Mouse (Mus musculus) T-helper 2 cell (primary cell): Measurements from ENCODE around the gene Tescl.

Experiments
- in situ Hi-C: fragments of 300-600 bp; cut with MboI, MseI; formaldehyde crosslinking; loops from one replicate; pipeline ENCODE4 v1.15.1; 2025; ENCODE audit warnings: high pct_unique_total_duplicates

Gene Tescl

DNA sequence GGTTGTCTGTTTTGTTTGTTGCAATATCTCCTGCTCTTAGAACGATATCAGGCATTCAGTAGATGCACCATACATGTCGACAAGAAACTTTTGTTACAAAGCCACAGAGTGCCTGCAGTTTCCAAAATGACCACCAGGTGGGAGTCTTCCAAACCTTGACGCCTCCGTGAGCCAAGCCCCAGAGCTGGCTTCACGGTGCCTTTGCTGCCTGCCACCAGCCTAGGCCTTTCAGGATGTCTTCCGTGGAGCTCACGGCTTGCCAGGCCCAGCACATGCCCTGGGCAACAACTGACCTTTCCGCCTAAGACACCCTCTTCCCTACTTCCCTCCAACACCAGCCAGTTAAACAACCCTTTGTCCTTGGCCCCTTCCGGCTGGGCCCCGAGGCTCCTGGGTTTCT lies 31.1 kb upstream of the Tescl start:
- in situ Hi-C loops: no loop called here

DNA sequence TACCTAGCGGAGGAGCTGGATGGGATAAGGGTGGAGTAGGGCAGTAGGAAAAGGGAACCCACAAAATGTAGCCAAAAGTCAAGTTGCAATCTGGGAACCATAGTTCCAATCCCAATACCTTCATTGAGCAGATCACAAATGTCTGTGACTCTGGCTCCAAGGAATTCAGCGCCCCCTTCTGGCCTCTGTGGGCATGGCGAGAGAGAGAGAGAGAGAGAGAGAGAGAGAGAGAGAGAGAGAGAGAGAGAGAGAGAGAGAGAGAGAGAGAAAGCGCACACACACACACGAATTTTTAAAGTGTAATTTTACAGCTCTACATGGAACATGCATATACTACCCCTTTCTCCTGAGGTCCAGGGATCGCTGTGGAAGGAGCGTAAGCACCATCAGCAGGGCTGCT lies 29.5 kb upstream of the Tescl start:
- in situ Hi-C loops: no loop called here

DNA sequence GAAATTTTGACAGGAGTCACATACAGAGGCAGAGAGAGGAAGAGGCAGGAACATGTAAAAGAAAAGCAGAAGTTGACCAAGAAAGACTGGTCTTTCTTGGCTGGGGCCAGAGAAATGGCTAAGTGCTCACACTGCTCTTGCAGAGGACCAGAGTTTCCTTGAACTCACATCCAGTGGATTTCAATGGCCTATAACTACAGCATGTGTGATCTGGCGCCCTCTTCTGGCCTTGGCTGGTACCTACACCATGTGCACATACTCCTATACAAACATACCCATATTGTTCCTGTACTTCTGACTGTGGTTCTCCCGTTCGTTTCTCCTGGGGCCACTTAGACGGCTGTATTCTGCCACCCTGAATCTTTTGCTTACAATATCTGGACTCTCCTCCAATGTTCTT lies 27.3 kb upstream of the Tescl start:
- in situ Hi-C loops: no loop called here

DNA sequence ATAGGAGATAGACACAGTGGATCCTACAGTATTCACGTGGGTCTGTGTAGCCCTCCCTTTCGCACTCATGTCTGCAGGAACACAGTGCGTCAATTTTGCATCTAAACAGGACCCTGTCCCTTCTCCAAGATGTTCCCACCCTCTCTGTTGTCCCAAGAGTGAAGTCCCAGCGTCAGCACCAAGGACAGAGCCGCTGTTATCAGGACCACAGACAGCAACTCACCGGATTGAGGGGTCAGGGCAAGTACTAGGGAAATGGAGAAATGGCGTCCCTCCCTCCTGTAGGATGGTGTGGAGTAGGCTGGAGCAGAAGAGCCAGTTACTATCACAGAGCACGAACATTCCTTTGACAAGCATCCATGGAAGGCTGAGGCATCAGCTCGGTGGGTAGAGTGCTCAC lies 25.5 kb upstream of the Tescl start:
- in situ Hi-C loops: loop anchor here (5.0 kb wide), 1 partner anchor 392 kb away; no protein-coding TSS in a partner anchor

DNA sequence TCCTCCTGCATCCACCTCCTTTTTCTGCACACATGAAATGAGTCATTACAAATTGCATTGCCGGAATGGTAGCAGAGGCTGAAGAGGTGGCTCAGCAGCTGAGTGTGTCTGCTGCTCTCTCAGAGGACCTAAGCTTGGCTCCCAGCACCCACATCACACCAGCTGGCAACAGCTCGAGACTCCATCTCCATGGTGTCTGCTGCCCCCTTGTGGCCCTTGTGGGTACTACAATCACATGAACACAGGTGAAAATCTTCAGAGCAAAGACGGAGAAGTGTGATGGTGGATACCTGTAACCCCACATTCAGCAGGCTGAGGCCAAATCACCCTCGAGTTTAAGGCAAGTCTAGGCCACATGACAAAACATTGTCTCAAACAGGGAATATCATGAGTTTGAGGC lies 24.2 kb upstream of the Tescl start:
- in situ Hi-C loops: loop anchor here (5.0 kb wide), 1 partner anchor 391 kb away; no protein-coding TSS in a partner anchor

DNA sequence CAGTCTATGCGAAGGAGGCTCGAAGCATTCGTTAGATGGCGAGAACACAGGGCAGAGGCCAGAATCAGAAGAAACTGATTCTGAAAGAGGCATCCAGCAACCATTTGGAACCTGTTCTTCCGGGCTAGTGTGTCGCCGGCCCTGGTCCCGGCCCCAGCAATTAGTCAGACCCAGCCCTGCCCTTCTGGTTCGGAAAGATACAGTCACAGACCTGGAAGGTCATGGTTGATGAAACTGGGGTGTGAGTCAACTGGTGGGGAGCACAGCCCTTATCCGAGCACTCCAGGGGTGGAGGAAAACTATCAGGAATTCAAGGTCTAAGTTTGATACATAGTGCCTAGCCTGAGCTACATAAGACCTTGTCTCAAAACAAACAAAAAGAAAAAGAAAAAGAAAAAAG lies 22.3 kb upstream of the Tescl start:
- in situ Hi-C loops: loop anchor here (5.0 kb wide), 1 partner anchor 389 kb away; no protein-coding TSS in a partner anchor

DNA sequence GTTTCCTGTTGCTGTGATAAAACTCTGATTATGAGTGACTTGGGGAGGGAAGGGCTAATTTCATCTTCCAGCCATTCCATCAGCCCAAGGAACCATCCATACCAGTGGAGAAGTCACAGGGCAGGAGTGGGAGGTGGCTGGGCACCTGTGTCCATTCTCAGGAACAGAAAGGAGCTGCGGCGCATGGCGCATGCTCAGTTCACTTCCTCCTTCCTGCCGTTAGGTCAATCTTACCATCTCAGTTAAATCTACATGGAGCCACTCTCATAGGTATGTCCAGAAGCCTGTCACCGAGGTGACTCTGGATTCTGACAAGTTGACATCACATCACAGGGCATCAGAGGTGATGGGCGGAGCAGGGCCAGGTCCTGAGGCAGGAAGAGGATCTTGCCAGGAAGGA lies 21.9 kb upstream of the Tescl start:
- in situ Hi-C loops: loop anchor here (5.0 kb wide), 1 partner anchor 388 kb away; no protein-coding TSS in a partner anchor

DNA sequence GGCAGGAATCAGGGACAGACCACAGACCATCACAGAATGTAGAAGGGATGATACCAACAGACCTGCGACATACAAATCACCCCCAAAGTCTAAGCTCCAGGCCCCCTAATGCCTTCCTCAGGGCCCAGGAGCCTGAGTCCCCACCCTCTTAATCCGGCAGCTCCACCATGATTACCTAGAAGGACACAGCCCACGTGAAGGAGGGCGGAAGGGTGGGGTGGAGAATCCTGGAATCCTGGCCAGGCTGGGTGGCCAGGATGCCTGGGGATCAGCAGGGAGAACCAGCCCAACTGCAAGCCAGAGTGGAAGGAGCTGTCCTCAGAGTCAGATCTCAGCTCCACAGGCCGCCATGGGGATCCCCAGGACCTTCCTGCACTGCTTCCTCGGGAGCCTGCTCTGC lies 15.2 kb upstream of the Tescl start, which contains the start of gene Lypd5:
Gene Lypd5, plus strand, starts transcription at position 301 of the 400 bp plus-strand sequence.
- in situ Hi-C loops: no loop called here

DNA sequence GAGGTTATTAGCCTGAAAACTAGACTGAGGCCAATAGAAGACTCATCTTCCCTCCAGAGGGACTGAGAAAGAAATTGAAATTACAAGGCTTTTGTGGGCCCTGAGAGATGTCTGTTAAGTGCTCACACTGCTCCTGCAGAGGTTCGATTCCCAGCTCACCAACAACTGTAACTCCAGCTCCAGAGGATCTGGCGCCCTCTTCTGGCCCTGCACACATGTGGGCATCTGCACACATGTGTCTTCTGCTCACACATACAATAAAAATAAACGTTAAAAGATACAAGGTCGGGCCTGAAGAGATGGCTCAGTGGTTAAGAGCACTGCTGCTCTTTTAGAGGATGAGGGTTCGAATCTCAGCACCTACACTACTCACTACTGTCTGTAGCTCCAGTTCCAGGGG lies 12.7 kb upstream of the Tescl start:
- in situ Hi-C loops: no loop called here

DNA sequence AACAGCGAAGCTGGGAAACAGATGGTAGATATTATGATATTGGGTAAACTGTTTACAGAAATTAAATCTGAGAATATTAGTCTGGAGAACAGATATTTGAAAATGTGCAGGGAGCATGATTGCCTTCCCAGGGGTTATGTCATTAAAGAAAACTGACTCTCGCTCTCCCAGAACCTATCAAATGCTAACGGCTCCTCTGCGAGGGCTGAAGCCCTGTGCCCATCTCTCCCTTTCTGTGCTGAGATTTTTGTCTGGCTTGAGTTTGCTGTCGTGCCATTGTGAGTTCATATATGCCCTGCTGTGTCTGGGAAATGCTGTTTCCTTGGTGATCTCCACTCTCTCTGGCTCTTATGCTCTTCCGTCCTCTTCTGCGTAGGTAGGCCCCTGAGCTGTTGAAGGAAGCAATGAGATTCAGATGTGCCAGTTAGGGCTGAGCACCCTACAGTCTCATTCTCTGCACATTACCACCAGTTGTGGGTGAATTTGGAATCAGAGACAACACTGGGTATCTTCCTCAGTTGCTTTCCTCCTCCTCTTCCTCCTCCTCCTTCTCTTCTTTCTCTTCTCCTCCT lies 10.1 kb upstream of the Tescl start:
- in situ Hi-C loops: no loop called here

DNA sequence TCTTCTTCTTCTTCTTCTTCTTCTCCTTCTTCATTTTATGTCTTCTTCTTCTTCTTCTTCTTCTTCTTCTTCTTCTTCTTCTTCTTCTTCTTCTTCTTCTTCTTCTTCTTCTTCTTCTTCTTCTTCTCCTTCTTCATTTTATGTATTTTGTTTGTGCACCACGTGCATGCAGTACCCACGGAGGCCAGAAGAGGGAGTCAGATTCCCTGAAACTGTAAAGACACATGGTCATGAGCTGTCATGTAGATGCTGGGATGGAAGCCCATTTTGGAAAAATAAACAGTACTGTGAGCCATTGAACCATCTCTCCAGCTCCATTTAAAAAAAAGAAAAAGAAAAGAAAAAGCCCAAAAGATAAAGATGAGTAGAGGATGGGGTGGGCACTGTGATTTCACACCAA lies 4.5 kb upstream of the Tescl start:
- in situ Hi-C loops: no loop called here

DNA sequence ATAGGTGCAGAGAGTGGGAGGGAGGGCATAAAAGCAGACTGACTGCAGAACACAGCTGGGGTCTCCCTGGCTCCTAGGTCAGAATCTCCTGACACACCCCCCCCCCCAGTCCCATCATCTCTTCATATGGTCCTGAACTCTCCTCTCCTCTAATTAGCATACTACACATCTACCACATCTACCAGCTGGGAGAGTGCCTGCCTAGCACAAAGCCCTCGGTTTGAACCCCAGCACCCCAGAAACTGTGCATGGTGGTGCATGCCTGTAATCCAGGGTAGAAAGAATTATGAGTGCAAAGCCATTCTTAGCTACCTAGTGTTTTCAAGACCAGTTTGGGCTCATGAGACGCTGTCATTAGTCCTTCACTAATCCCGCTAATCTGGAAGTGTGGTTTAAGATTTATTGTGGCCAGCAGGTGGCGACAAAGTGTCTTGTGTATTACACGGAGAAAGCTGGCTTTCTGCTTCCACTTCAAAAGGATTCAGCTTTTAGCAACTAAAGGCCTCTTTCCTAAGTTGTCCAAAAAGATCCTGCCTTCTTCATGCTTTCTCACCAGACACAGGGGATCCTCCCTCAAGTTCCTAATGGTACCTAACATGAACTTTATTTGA lies 2.1 kb upstream of the Tescl start:
- in situ Hi-C loops: no loop called here

DNA sequence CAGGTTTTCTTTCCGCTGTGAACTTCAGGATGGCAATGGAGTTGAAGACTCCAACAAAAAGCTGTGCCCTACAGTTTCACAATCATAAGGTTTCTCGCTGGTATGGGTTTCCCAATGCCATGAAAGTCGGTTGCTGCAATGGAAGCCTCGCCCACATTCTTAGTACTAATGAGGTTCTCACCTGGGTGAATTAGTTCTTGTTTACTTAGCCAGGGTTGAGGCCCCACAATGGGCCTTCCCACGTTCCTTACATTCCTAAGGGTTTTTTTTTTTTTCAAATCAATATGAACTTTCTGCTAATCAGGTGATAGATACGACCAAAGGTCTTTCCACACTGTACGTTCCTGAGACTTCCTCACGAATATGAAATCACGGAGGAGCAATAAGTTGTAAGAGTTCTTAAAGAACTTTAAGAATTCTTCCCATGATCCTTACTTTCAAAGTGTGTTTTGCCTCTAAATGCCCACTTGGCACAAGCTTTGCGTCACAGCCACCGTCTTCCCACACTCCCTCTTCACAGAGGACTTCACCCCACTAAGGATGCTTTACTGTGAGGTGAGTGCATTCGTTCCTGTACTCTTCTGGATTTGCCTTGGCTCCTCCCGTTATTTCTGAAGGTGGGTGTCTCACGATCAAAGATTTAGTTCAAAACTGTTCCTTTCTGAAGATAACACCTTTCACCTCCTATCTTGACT lies 6.3 kb downstream of the Tescl start:
- in situ Hi-C loops: no loop called here

DNA sequence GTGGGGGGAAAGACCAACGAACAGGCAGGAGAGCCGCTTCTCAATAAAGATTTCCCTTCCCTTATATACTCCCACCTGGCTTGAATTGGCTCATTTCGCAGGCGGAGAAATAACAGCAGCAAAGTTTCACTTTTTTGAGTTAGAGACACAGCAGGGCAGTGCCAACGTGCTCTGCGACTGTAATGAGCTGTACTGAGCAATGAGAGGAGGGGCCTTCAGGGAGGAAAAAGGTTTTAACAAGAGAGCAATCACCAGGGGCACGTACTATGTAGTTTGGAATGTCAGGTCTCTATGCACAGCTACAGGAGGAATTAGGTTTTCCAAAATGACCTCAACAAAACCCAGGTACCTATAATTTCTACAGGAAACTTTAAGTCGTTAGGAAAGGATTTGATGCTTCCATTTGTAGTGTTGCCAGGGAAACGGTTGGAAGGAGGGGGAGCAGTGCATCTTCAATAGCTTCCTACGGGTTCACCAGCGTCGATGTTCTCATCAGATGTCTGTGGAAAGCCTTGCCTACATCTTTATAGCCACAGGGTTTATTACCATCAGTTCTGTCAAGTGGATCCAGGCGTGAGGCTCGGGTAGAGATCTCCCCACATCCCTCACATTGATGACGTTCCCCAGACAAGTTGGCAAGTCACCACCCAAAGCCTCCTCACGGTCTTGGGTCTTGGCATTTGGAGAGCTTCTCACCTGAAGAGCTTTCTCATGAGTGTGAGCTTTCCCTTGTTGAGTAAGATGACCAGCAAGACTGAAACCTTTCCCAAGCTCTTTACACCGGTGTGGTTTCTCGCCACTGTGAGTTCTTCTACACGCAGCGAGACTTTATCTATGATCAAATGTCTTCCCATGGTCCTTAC lies 7.2 kb downstream of the Tescl start:
- in situ Hi-C loops: no loop called here

DNA sequence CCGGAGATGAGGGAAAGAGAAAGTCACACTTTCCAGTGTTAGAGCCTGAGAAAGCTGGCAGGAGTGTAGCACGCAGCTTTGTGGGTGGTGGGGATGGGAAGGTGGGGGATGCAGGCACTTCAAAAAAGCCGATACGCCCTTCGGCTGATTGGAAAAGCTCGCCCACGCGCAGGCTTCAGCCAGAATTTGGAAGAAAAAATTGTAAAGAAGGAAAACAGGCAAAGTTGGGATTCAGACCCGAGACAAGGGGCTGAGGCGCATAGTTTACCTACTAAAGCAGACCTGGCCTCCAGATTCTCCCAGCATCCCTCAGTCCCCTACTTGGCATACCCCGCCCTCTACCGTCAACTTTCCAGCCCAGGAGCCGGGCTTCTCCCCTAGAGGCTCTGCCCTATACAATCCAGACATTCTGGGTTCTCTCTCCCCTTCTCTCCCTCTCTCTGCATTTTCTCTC lies 8.0 kb downstream of the Tescl start:
- in situ Hi-C loops: no loop called here

DNA sequence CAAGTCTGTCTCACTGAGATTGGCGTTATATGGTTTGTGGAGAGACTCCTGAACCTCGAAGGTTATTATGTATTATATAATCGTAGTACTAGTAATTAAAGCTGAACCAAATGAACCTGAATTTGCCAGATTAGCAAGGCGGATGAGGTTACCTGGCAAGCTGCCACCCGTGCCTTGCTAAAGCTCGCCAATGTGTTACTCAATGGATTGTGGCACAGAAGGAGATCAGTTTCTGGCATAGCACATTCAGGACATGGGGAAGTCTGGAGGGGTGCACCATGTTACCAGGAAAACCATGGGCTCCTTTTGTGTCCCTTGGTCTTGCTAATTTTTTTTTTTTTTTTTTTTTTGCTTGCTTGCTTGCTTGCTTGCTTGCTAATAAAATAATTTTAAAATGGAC lies 8.5 kb downstream of the Tescl start:
- in situ Hi-C loops: no loop called here

DNA sequence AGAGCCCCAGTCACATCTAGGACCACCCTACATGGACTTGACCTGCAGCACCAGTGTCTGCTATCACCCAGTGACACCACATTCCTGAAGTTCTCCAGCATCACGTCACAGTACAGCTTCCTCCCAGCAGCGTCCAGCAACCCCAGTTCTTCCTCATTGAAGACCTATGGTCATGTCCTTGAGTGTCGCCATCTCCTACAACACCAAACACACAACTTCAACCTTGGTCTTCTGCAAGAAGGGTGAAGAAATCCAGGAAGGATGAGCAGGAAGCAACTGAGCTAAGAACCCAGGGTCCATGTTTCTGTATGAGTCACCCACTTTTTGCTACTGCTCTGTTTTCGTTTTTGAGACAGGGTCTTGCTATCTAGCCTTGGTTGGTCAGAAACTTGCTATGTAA lies 11.1 kb downstream of the Tescl start:
- in situ Hi-C loops: no loop called here

DNA sequence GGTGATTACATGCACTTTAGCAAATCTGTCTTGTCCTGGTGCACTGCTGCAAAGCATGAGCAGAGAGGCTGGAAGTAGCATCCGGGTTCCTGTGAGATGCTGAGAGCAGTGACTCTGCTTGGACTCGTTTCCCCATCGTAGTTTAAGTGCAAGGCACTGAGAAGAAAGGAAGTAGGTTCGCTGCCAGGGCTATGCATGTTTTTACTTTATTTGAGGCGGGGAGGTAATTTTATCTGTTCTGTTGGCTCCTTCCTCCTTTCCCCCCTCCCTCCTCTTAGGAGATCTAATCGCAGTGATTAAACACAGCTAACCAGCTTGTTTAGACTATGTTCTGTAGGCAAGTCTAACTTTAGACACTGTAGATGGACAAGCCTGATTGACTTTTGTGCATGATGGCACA lies 14.8 kb downstream of the Tescl start:
- in situ Hi-C loops: no loop called here

DNA sequence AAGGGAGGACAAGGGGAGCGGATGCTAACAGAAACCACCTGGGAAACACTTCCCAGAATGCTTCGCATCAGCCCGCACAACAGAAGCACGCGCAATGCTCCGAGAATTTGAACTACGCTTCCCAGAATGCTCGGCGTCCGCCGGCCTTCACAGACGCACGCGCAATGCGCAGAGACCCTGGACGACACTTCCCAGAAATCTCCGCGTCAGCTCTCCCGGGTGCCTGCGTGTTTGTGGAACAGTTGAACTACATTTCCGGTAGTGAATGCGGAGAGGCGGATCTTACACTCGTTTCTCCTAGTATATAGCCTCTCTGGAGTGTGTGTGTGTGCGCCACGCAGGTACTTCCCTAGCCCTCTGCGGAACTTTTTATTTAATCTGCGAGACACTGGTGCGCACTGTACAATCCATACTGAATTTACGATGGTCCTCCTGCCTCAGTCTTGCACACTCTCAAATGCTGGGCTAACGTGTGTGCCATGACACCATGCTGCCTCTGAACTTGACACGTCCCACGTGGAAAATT lies 17.1 kb downstream of the Tescl start, which contains the start of gene Zfp94:
Gene Zfp94, minus strand, starts transcription at position 100 of the 526 bp plus-strand sequence.
- in situ Hi-C loops: no loop called here

DNA sequence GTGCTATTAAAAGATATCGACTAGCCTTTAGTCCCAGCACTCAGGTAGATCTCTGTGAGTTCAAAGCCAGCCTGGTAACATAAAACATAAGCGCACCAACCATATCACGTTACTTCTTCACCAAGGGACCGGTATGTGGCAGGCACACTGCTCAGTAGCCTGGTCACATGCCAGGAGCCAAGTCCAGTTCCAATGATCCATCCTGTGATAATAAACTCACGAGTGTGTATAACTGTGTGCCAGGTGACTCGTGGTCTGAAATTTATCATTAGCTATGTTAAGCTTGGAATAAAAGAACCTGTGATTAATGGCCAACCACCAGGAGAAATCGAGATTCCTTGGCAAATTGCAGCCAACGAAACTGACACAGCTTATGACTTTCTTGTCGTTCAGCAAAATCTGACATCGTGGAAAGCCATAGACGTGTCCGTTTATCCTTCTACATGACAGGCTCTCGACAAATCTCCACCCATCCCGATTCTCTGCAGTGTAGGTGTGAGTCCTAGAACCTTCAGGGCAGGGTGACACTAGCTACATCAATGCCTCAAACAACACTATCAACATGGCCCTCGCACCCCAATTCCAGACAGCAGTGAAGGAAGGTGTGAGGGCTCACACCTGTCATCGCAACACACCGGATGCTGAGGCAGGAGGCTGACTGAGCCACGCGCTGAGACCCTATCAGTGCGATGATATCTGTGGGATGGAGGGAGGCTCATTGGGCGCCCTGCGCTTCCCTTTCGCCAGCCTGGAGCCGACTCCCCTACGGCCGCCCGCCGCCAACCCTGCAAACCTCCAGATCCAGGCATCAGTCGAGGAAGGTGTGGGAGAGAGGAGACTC lies 17.8 kb downstream of the Tescl start:
- in situ Hi-C loops: no loop called here
